Mouse (Mus musculus): Measurements from ENCODE around the gene Suco.

Gene Suco

DNA sequence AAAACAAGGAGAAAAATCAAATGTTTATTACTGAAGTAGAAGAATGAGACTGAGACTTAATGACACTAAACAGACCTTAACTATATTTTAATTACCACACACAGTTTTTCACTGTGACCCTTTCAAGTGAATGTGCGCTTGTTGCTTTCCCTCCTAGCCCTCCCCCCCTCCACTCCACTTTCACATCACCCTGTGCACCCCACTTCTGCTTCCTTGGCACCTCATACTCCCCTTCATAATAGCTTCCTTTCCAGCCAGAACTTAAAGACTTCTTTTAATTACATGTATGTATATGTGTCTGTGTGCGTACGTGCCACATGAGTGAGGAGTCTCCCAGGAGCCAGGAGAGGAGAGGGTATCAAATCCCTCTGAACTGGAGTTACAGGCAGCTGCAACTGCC is 12.3 kb upstream of the Suco start:
- DNase-seq: no peak

DNA sequence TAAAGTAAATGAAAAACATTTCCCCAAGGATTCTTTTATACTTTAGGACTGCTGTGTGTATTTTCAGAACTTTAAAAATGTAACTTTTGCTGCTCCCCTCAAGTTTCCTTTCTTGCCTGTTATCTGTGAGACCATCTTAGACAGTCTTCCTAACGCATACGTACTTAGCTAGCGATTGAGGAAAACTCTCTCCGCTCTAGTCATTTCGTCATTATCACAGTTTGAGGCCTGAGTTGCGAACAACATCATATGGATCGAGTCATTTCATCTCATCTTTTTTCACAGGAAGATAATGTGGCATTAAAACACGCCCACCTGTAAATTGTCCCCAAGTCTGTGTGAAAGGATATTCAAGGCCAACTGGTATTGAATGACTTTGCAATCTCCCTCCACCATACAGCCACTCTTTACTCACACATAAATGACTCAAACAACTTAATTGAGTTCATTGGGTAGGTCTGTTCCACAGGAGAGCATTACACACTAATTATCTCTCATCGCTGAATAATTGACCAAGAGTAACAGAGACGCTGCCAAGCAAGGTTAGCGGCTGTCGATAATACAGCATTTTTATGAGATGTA is 11.3 kb upstream of the Suco start:
- no peak for DNase-seq

DNA sequence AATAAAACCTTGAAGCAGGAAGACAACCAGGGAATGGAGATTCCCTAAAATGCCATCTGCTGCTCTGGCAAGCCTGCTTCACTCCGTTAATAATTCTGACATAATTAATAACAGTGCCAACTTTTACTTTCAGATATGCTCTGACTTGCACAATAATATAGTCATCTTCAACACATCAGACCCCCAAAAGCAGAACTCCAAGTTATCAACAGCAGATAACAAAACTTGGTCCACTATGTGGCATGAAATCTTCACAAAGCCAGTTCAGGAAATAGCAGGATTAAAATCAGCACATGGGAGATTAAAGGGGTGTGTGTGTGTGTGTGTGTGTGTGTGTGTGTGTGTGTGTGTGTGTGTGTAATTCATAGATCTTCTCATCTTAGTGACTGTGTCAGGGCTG is 9.3 kb upstream of the Suco start:
- DNase-seq: no peak

DNA sequence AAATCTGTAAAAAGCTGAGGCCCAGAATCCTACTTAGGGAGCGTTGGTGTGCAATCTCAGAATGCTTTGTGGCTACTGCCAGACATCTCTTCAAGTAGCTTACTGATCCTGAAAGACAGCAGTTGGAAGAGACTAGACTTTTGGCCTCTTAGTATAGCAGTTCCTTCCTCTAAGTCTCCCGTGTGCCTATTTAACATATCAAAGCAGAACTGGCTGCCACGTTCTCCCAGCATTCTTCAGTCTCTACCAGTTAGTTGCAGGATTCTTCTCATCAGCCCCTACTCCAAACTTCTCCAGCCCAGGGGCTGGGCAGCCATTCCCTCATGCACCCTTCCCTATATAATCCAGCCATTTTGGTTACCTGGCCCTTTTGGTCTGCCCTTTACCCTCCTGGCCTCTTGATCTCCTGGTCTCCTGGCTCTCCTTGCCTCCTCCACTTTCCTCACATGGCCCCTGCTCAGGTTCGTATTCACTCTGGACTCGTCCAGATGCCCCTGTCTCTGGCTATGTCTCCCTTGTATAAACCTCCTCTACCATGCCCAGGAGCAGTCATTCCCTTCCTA is 1.2 kb upstream of the Suco start:
- no peak for DNase-seq

DNA sequence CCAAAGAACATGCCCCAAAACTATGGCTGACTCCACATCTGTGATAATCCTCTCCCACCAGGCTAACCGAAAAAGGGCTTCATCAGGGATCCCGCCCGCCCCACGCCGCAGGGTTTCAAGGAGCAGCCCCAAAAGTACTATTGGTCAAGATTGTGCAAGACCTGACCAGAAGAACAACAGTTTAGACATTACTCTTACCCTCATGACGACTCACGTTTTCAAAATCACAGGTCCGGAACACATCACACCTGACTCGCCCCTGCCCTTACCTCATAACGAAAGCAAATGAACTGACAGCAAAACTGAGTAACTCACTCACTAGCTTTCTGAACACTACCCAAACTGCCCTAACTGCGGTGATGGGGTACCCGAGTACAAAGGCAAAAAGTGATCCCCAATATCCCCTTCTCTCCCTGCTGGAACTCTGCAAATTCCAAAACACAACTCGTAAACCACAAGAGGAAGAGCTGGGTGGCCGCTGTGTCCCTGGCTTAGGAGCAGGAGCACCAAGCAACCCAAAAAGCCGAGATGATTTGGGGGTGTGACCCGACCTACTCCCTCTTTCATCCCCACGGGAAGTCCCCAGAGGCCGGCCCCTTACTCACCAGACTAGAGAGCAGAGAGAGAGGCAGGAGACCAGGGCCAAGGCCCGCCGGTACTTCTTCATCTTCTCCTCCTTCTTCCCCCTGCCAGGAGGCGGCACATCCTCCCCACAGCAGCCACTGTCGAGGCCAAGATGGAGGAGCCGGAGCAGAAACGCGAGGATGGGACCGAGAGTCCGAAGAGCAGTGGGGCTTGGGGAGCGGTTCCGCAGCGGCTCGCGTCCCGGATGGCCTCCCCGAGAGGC is 553 bp downstream of the Suco start:
- DNase-seq: peak; percentile 29 to 34

DNA sequence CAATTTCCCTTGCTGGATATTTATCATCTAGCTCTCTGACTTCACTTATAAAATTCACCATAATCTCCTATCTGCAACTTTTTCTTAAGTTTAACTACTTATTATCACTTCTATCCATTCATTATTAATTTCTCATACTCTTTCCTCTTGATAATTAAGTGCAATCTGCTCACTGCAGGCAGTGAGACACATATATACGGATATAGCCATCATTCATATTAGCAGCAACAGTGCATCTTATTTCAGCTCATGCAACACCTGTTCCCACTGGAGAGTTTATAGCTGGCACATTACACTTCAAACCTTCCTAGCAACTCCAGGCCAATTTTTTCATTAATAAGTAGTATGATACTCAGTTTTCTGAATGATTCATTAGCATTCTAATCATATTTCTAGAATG is 7.1 kb downstream of the Suco start:
- DNase-seq: no peak

DNA sequence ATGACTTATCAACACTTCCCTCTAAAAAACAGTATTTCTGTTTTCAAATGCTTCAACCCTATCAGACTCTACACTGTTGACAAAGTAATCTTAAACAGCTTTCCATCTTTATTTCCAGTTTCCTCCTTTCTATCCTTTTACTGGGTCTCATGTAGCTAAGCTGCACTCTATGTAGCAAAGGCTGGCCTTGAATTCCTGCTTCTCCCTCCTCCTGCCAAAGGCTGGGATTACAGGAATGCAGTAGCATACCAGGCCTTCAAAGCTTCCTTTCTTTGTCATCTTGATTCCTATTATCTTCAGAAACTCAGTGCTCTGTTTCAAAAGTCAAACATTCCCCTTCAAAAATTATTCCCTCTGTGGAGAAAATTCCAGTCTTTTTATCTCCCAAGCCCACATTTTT is 8.1 kb downstream of the Suco start:
- DNase-seq: no peak

DNA sequence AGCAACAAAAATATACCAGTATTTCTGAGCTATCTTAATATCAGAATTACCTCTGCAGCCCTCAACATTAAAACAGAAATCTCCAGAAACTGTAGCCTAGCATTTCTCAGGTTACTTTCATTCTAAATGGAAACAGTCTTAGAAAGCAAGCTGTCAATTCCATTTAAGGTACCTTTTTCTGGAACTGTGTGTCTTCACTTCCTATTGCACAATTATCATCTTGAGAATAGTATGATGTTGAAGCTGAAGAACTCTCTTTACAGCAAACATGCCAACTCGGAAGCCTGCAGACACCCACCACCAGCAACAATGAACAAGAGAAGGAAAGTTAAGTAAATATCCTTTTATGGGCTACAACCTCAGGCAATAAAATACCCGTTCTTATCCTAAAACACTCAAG is 12.7 kb downstream of the Suco start:
- no peak for DNase-seq

DNA sequence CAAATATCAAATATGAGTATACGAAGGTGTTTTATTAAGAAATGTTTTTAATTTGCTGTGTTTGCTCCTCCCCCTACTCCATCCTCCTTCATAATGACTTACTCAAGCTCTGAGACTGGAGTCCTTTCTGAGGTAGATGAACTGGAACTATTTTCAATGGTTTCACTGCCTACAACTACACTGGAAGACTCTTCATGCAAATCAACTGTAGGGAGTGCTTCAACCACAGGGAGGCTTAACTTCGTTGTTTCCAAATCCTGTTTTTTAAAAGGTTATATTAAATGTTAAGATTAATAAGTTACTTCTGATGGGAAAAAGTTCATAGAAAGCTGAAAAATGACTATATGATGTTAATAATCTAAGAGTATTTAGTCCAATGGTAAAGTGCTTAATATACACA is 17.2 kb downstream of the Suco start:
- no peak for DNase-seq

DNA sequence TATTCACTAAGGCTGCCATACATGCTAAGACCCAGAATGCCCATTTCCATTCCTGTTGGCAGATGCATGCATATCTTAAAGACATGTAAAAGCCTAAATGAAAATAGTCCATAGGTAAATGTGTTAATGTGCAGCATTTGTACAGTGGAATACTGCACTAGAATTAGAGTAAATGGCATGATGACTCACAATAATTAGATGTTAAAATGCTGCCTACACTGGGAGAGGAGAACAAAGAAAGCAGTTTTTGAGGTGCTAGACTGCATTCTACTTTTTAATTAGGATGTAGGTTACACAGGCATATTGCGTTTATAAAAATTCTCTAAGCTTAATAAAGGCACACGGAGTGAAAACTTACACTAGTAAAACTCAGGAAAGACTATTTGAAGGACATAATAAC is 49.8 kb downstream of the Suco start:
- no peak for DNase-seq

DNA sequence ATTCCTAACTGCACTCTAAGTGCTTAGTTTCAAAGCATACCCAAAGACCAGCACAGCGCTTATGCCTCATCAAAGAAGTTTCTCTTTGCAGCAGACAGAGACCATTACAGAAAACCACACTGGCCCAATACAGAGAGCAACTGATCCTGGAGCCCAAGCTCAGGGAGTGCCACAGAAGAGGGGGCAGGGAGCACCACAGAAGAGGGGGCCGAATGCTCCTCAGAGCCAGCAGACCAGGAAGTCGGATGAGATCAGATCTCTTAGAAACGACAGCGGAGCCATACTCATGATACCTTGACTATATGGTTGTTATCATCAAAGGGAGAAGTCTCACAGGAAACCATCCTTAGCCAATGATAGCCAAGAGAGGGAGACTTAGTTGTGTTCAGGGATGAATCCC is 67.1 kb downstream of the Suco start:
- DNase-seq: no peak

DNA sequence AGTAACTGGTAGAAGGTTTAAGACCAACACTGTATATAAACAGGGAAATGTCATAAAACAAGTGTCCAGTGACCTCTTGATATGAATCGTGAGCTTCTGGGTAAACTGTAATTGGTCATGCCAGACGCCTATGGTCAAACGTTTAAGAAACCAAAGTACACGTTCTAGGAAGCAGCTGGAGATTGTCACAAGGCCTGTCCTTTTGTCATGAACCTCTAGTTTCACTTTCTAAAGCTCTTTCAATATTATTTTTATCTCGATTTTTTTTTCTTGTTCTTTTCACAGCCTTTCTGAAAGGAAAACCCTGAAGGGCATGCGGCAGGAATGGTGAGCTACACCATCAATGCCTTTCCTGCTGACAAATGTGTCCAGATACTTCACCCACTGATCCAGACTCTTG is 67.5 kb downstream of the Suco start:
- DNase-seq: no peak

DNA sequence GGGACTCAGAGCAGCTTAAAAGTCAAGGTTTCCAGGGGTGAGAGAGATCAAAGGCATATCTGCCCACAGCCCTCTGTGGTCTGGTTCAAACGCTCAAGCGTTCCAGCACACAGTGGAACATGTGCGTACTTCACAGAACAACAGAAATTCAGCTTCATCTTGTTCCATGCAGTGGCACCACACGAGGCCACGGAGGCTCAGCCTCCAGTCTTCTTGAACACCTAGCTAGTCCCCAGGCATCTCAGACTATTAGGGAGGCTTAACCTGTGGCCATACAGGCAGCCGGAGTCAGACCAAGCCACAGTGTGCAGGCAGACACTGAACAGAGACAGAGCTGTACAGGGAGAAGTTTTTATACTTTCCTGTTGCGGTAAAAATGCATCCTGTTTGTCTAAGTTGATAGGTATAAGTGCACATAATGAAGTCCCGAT is 71.9 kb downstream of the Suco start:
- peak in 1 of 2 experiments; percentile 3 for DNase-seq

DNA sequence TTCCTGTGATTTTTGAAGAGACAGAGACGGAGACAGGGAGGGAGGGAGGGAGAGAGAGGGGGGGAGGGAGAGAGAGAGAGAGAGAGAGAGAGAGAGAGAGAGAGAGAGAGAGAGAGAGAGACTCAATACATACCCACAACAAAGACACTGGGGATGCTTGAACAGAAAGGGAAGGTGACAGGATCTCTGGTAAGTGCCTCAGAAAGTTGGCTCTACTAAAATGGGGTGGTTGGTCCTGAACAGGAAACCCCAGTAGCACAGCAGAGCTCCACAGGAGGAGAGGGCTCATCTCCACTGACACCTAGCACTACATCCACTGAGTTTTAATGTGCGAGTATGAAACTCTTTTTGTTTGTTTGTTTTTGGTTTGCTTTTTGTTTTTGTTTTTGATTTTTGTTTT is 75.2 kb downstream of the Suco start:
- no peak for DNase-seq

DNA sequence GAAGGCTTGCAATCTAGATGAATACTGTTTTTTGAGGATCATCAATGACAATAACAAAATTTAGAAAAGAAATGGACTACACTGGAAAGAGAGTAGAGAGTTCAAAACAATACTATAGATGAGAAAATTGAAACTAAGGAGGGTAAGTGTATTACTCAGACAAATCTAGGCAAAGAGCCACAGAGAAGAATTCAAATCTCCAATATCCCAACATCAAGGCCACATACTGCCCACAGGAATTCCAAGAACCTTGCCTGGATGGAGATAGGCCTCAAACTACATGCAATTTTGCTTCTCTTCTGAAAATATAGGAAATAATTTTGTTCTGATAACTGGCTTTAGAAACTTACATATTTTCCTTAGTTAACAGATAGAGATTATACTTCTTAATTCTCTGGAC is 76.2 kb downstream of the Suco start:
- no peak for DNase-seq

DNA sequence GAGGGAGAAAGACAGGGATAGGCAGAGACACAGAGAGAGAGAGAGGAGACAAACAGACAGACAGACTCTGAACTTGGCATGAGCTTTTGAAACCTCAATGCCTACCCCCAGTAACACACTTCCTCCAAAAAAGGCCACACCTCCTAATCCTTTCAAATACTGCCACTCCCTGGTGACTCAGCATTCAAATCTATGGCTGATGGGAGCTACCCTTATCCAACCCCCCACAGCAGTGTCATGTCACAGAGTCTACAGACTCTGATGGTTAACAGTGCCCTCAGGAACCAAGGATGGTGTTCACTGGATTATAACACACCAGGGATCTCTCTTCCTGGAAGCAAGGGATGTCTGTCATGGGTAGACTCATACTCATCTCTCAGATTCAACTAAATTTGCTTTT is 76.7 kb downstream of the Suco start:
- DNase-seq: no peak

DNA sequence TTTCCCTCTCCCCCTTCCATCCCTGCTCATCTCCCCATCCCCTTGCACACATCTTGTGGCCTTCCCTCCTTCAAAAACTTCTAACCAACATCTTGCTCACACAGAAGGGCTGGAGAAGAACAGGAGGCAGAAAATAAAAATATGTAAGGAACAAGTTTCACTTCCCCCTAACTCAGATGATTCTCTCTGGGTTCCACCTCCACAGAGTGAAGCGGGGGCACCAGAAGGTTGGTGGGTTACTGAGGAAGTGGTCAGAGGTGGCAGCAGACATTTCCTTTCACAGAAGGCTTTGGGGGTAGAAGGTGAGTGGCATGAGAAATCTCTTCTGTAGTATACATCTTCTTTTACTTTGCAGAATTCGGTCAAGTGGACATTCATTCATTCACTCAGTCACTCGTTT is 77.6 kb downstream of the Suco start:
- no peak for DNase-seq

DNA sequence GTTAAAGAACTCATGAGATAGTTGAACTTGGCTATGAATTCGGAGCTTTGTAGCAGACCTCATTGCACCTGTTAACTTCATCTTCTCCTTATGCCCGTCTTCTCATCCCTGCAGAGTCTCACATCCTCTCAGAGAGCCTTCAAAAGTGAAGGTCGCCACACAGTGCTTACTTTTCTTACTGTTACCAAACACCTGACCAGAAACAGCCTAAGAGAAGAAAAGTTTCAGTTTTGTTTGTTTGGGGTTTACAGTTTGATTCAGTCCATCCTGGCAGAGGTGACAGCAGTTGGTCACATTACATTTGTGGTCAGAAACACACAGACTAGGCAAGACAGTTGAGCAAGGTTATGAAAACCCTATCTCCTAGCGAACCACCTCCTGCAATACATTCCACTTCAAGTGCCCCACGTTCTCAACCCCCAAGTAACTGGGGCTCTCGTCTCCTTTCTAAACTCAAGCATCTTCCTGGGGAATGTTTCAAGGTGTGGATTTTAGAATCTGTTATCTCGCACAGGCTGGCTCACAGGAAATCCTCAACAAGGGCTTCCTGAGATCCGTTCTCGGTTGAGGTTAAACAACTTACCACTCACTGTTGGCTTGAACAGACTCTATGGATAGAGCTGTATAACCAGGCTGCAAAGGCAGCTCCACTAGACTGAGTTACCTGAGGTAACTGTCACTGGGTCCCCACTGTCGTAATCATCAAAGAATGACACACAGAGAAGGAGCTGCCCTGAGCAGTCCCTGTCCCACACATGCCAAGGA is 81.9 kb downstream of the Suco start:
- no peak for DNase-seq

DNA sequence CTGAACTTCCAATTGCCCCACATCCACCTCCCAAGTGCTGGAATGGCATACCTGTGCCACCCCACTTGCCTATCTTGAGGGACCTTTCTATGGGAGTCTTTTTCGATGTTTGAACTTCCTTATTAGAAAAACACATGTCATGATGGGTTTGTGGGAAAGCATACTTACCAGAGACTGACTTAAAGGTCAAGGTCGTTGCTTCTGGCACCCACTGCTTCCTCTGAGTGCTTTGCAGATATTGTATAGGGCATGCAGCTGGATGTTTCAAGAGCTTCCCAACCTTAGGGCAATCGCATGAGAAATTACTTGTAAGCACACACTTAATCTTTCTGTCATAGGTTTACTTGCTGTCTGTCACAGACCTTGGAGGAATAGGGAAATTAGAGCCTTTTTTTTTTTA is 83.2 kb downstream of the Suco start:
- no peak for DNase-seq

DNA sequence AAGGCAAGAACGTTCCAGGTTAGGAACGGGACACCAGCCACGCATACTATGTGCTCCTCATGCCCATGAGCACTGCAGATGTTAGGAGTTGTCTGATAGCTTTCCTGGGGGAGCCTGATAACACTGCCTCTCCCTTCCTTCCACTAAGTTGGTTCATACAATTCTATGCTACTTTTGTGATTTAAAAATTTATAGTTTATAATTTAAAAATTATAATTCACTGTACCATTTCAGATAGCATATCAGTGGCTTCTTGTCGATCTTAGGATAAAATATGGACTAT is 83.9 kb downstream of the Suco start:
- DNase-seq: no peak

DNA sequence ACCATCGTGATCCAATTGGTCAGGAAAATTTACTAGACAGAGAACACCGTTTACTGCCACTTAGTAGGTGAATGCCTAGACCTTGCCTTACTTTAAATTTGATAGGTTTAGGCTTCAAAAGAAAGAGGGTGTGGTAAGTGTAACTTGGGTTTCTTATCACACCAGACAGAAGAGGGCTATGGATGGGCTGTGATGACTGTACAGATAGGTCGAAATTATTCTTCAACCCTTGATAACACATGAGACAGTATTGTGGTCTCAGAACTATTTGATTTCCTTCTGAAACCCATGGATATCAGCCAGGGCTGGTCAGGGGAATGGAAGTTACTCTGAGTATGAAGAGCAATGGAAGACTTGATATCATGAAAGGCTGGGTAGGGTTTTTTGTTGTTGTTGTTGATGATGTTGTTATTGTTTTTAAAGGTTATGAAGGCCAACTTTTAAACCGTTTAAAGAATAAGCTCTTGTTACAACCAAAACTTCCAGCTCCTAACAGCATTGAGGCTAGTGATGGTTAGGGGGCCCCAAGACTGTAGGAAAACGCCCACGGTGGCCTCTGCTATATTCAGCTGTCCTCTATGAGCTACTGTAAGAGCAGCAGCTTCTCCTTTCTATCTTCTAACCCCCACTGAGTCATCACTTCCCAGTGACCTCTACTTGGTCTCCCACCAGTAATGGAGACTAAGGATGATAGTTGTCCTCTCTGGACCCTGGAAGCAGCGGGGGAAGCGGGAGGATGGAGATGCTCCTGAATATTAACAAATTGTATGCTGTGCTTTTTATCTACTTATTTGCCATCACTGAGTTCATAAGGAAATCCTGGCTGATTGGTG is 84.4 kb downstream of the Suco start:
- DNase-seq: no peak

DNA sequence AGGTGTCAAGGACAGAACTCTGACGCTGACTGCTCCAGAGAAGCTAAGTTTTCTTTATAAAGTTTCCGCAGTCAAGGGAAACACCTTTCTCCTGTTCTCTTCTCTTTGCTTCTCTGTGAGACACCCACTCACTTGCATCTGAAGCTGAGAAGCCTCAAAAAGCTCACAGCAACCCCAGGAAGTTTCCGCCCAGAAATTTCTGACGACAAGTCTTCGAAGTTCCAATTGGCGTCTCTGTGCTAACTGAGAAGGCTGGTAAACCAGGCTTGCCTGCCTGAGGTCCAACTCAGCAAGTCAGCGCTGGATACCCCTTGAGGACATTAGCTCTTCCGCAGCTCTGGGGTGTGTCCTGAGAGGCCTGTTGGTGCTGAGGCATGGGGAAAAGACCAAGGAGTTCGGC is 88.1 kb downstream of the Suco start, which contains the start of gene Fasl:
Gene Fasl (minus strand): TSS at position 157 of the 400 bp plus-strand sequence.
- no peak for DNase-seq

DNA sequence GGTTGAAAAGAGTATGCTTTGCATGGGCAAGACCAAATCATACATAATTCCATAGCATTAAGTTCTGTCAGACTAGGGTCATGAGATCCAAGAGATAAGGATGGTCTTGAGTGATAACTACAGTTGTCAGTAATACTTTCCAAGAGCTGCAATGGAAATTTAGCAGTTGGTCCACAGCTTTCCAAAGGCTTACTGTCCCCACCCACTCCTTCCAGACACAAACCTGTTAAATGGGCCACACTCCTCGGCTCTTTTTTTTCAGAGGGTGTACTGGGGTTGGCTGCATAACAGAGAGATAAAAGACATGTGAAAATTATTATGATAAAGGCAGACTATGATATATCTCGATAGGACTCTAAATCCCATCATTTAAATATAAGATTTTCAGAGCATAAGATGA is 93.8 kb downstream of the Suco start:
- no peak for DNase-seq
